Mouse (Mus musculus) stomach, postnatal 0 days (tissue): ENCODE data around the gene Nos2. TPM values are rescaled to one million over a fixed set of nuclear protein-coding genes. Genes with fewer than 3 reads are reported as not detected.
A peak's percentile ranks its signal among the peaks of the same experiment; 100 is the strongest.

Experiments used
- ATAC-seq: fragments of 200-750 bp; cut with Nextera tagmentation; 2 replicates; pipeline ENCODE4 v1.8.0; 2017; ENCODE audit not compliant: low FRiP score, low TSS enrichment
- DNase-seq: peaks from one replicate; pipeline ENCODE4 v3.0.0-alpha.2; 2016; ENCODE audit warnings: low spot score
- H3K27ac ChIP-seq: fragments of 300-500 bp; sonication (generic); replicated peaks from 2 replicates; pipeline ENCODE4 v1.5.1; 2014; ENCODE audit warnings: mild to moderate bottlenecking, control low read depth
- H3K27me3 ChIP-seq: fragments of 300-500 bp; sonication (generic); 2 replicates; pipeline ENCODE4 v1.6.1; 2014; ENCODE audit warnings: low read length; ENCODE audit not compliant: control insufficient read depth, insufficient read depth
- H3K36me3 ChIP-seq: fragments of 300-500 bp; sonication (generic); 2 replicates; pipeline ENCODE4 v1.6.1; 2014; ENCODE audit warnings: low read length, mixed read lengths; ENCODE audit not compliant: control insufficient read depth, insufficient read depth
- H3K4me1 ChIP-seq: fragments of 300-500 bp; sonication (generic); replicated peaks from 2 replicates; pipeline ENCODE4 v1.6.1; 2014; ENCODE audit warnings: antibody characterized with exemption; ENCODE audit not compliant: control insufficient read depth, insufficient read depth
- H3K4me2 ChIP-seq: fragments of 300-500 bp; sonication (generic); replicated peaks from 2 replicates; pipeline ENCODE4 v1.6.1; 2014; ENCODE audit warnings: low read depth, mild to moderate bottlenecking, control low read depth, moderate library complexity
- H3K4me3 ChIP-seq: fragments of 300-500 bp; sonication (generic); 2 replicates; pipeline ENCODE4 v1.5.1; 2014; ENCODE audit warnings: low read depth, low read length, control low read depth
- H3K9ac ChIP-seq: fragments of 300-500 bp; sonication (generic); 2 replicates; pipeline ENCODE4 v1.6.1; 2014; ENCODE audit warnings: mild to moderate bottlenecking, low read length, control low read depth, mixed read lengths
- H3K9me3 ChIP-seq: fragments of 300-500 bp; sonication (generic); 2 replicates; pipeline ENCODE4 v1.6.1; 2016; ENCODE audit warnings: low read length; ENCODE audit not compliant: control insufficient read depth
- CTCF ChIP-seq: IDR thresholded peaks from 2 replicates; pipeline ENCODE4 v1.5.1; 2016; ENCODE audit warnings: antibody characterized with exemption, low read depth, mild to moderate bottlenecking, moderate library complexity
- EP300 ChIP-seq: optimal IDR thresholded peaks from 2 replicates; pipeline ENCODE3; 2016; ENCODE audit warnings: antibody characterized with exemption
- WGBS: fragments of 180-500 bp; shearing (Covaris S2); extraction: QIAGEN DNeasy Blood & Tissue Kit; methylation state at CpG from one replicate; pipeline ENCODE4 v1.1.7; 2014; 5-methylcytosine and 5-hydroxymethylcytosine counted together
- polyA plus RNA-seq: library from polyadenylated mRNA; unstranded; fragments of >200 nt; fragmentation: Nextera tagmentation; extraction: Ambion mirVana; gene quantifications from 2 replicates; pipeline ENCODE4 v1.2.1, GENCODE M21; 2015

The Nos2 gene
- polyA plus RNA-seq, 1 experiment from 2014 or later = 0.27 TPM

DNA sequence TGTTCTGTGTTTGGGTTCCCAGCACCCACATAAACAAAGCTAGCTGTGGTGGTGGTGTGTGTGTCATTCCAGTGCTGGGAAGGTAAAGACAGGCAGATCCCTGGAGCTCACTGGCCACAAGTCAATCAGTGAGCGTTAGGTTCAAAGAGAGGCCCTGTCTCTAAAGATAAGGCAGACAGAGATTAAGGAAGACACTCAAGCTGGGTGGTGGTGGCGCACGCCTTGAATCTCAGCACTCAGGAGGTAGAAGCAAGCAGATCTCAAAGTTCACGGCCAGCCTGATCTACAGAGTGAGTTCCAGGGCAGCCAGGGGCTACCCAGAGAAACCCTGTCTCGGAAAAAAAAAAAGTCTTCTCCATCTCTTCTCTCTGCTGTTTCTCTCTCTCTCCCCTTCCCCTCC, 40.6 kb downstream of the Nos2 start:
- no peak for DNase-seq
- Histone ChIP-seq H3K4me1 (no peaks in the 10 kb centered on the region), H3K4me3 (no peak overlapping the region), H3K9me3 (no peaks in the 10 kb centered on the region), H3K9ac (no peak overlapping the region), H3K27me3 (no peaks in the 10 kb centered on the region), H3K36me3 (no peaks in the 10 kb centered on the region), H3K4me2 (no peak overlapping the region), H3K27ac (no peak overlapping the region)
- TF ChIP-seq CTCF (no peak), EP300 (no peak)
- 65% methylated on average over 5 of the region's 5 CpGs for WGBS
- no peak for ATAC-seq

- WGBS = 22% methylated on average over 4 of the region's 4 CpGs
Measured at GRCm38 (mm10) chr11:78967371-78967770, 46.8 kb downstream of the Nos2 start.

DNA sequence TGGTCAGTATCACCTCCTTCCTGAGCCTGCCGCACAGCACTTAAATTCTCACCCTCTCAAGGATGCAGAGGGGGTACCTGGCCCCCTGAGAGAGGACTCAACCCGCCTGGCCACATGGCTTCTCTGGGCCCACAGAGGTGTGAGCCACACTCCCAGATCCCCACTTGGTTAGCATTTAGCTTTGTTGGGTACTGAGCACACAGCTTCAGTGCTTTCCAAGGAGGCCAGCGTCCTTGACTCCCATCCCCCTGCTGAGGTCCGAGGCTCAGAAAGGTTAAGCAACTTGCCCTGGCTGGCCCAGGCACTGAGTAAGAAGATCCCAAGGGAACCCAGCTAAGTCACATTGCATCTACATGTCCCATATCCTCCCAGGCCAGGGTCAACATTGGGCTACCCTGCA, 47.5 kb downstream of the Nos2 start:
- no peaks in the 10 kb centered on the region for H3K4me1 ChIP-seq

More at GRCm38 (mm10) chr11:78967371-78967770, 46.8 kb downstream of the Nos2 start:
- H3K27me3 ChIP-seq = no peaks in the 10 kb centered on the region
- no peak overlapping the region for H3K27ac ChIP-seq
- H3K4me3 ChIP-seq = no peak overlapping the region
- DNase-seq = peak; percentile 60
- H3K36me3 ChIP-seq = no peaks in the 10 kb centered on the region; the same call in 1 of the 2 replicates
- ATAC-seq = peak; percentile 19; the same call in 1 of the 2 replicates
- H3K4me1 ChIP-seq = no peaks in the 10 kb centered on the region
- H3K9me3 ChIP-seq = no peaks in the 10 kb centered on the region
- H3K4me2 ChIP-seq = no peak overlapping the region
- TF ChIP-seq CTCF = peak; percentile 82
- no peak for TF ChIP-seq EP300
- no peak overlapping the region for H3K9ac ChIP-seq

DNA sequence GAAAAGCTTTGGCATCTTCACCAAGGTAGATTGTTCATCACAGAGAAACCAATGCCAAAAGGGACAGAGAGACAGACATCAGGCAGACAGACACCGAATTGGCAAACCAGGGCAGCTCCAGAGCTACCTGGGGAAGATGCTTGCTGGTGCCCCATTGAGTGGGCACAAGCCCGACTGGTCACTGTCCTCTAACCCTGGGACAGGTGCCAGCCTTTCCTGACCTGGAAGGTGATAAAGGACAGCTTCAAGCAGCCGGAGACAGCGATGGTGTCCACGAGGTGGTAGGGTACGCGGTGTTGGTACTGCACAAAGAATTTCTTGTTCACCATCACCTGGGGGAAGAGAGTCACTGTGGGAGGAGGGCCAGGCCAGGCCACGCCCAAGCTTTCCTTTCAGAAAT, 50.5 kb downstream of the Nos2 start:
- H3K27me3 ChIP-seq = no peaks in the 10 kb centered on the region
- 81% methylated on average over 8 of the region's 8 CpGs for WGBS
- no peak overlapping the region for H3K9ac ChIP-seq
- no peak for DNase-seq
- no peak overlapping the region for H3K4me3 ChIP-seq
- TF ChIP-seq CTCF = no peak
- no peak for TF ChIP-seq EP300
- H3K36me3 ChIP-seq = no peaks in the 10 kb centered on the region; the same call in 1 of the 2 replicates
- no peaks in the 10 kb centered on the region for H3K4me1 ChIP-seq
- H3K4me2 ChIP-seq = no peak overlapping the region
- no peak overlapping the region for H3K27ac ChIP-seq
- no peaks in the 10 kb centered on the region for H3K9me3 ChIP-seq
- no peak for ATAC-seq

More for the DNA sequence above, 47.5 kb downstream of the Nos2 start:
- Histone ChIP-seq H3K4me2 (no peak overlapping the region), H3K9ac (no peak overlapping the region), H3K4me3 (no peak overlapping the region), H3K9me3 (no peaks in the 10 kb centered on the region), H3K36me3 (no peaks in the 10 kb centered on the region; the same call in 1 of the 2 replicates), H3K27ac (no peak overlapping the region), H3K27me3 (no peaks in the 10 kb centered on the region)
- TF ChIP-seq CTCF (no peak), EP300 (no peak)
- no peak for ATAC-seq
- no peak for DNase-seq
- WGBS = 80% methylated on average over 4 of the region's 4 CpGs

DNA sequence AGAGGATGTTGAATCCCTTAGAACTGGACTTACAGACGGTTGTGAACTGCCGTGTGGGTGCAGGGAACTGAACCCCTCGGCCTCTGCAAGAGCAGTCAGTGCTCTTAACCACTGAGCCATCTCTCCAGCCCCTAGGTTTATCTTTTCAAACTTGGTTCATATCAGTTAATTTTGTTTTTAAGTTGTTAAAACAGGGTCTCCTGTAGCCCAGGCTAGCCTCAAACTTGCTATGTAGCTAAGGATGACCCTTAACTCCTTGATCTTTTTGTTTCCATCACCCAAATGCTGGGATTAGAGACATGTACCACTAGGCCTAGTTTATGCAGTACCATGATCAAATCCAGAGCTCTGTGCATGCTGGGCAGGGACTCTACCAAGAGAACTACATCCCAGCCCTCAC, 51.2 kb downstream of the Nos2 start:
- TF ChIP-seq EP300 (no peak), CTCF (no peak)
- 95% methylated on average over 3 of the region's 3 CpGs for WGBS
- no peaks in the 10 kb centered on the region for H3K4me1 ChIP-seq

DNA sequence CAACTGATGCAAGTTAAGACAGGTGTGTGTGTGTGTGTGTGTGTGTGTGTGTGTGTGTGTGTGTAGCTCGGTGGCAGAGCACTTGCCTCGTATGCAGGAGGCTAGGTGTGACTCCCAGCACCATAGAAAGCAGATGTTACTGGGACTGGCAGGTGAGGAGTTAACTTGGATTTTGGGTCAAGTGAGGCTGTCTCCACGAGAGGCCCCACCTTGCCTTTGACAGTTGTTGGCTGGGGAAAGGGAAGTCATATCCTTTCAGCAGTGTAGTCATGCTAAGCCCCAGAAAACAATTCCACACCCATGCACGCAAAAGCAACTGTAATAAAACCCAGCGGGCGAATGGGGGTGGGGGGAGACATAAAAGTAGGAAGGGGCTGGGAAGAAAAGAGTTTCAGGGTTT, 51.7 kb downstream of the Nos2 start:
- no peaks in the 10 kb centered on the region for H3K27me3 ChIP-seq
- DNase-seq (no peak), ATAC-seq (no peak)
- 46% methylated on average over 6 of the region's 6 CpGs for WGBS
- H3K4me3 ChIP-seq = no peak overlapping the region
- H3K36me3 ChIP-seq = no peaks in the 10 kb centered on the region; the same call in 1 of the 2 replicates
- no peak overlapping the region for H3K4me2 ChIP-seq
- H3K9me3 ChIP-seq = no peaks in the 10 kb centered on the region
- TF ChIP-seq EP300 (no peak), CTCF (no peak)
- H3K4me1 ChIP-seq = no peaks in the 10 kb centered on the region
- H3K9ac ChIP-seq = no peak overlapping the region
- no peak overlapping the region for H3K27ac ChIP-seq

More for the DNA sequence above, 51.2 kb downstream of the Nos2 start:
- Histone ChIP-seq H3K9ac (no peak overlapping the region), H3K27me3 (no peaks in the 10 kb centered on the region), H3K36me3 (no peaks in the 10 kb centered on the region; the same call in 1 of the 2 replicates), H3K27ac (no peak overlapping the region), H3K4me2 (no peak overlapping the region), H3K9me3 (no peaks in the 10 kb centered on the region), H3K4me3 (no peak overlapping the region)
- DNase-seq (no peak), ATAC-seq (no peak)
